Mouse (Mus musculus) CH12.LX (cell line): Measurements from ENCODE around the gene Kcnj5. TPM values are rescaled to one million over a fixed set of nuclear protein-coding genes. Genes with fewer than 3 reads are reported as not detected.

Experiments used
- DNase-seq: peaks from one replicate; pipeline ENCODE4 v3.0.0-alpha.2; 2013; ENCODE audit errors: extremely low read depth
- H3K27ac ChIP-seq: 2 replicates; pipeline ENCODE4 v1.5.1; 2012; ENCODE audit warnings: low read depth, mild to moderate bottlenecking, control low read depth, moderate library complexity; ENCODE audit not compliant: insufficient read depth
- H3K27me3 ChIP-seq: replicated peaks from 2 replicates; pipeline ENCODE3; 2012; ENCODE audit warnings: inconsistent platforms
- H3K36me3 ChIP-seq, 2 experiments: replicated peaks in 1 of 2; 2 replicates each; pipeline versions ENCODE3 to v1.6.1; 2012; ENCODE audit warnings: inconsistent platforms in 1 of 2, low read length in 1 of 2, mild to moderate bottlenecking in 1 of 2, mixed read lengths in 1 of 2, moderate library complexity in 1 of 2; ENCODE audit not compliant: control insufficient read depth in 1 of 2, insufficient read depth in 1 of 2
- H3K4me1 ChIP-seq, 2 experiments: 2 replicates each; pipeline ENCODE4 v1.6.1; 2012; ENCODE audit warnings: inconsistent platforms in 1 of 2, moderate library complexity in 1 of 2; ENCODE audit not compliant: insufficient read depth in 2 of 2, control insufficient read depth in 1 of 2
- H3K4me2 ChIP-seq: 2 replicates; pipeline ENCODE4 v1.6.1; 2012; ENCODE audit warnings: low read depth, mild to moderate bottlenecking, control low read depth; ENCODE audit not compliant: poor library complexity, insufficient read depth, severe bottlenecking
- H3K4me3 ChIP-seq, 3 experiments: fragments of 150-350 bp in 1 of 3; sonication (generic) in 1 of 3; replicated peaks in 1 of 3; 2 replicates each; pipeline versions ENCODE3 to v1.5.1; 2011 to 2012; ENCODE audit warnings: low read depth in 2 of 3, low read length in 2 of 3, mild to moderate bottlenecking in 2 of 3, moderate library complexity in 2 of 3, control low read depth in 1 of 3, improper control_type of control experiment in 1 of 3, inconsistent platforms in 1 of 3, mixed read lengths in 1 of 3; ENCODE audit not compliant: poor library complexity in 1 of 3
- H3K79me2 ChIP-seq: replicated peaks from 2 replicates; pipeline ENCODE4 v1.6.1; 2012; ENCODE audit warnings: mild to moderate bottlenecking, moderate library complexity; ENCODE audit not compliant: control insufficient read depth, poor library complexity, insufficient read depth, severe bottlenecking; ENCODE audit errors: extremely low read depth
- H3K9ac ChIP-seq: 2 replicates; pipeline ENCODE4 v1.6.1; 2012; ENCODE audit warnings: low read depth, mild to moderate bottlenecking, control low read depth, moderate library complexity; ENCODE audit not compliant: insufficient read depth
- H3K9me3 ChIP-seq: replicated peaks from 2 replicates; pipeline ENCODE3; 2012; ENCODE audit warnings: low read length, inconsistent platforms, mixed read lengths
- BHLHE40 ChIP-seq: IDR thresholded peaks from 2 replicates; pipeline ENCODE4 v1.6.1; 2011; ENCODE audit warnings: mild to moderate bottlenecking, low read depth, low read length, improper control_type of control experiment
- CHD2 ChIP-seq: IDR thresholded peaks from 2 replicates; pipeline ENCODE4 v1.6.1; 2011; ENCODE audit warnings: low read length, improper control_type of control experiment
- CTCF ChIP-seq, 2 experiments: IDR thresholded peaks in 1 of 2; conservative IDR thresholded peaks in 1 of 2; 2 replicates each; pipeline ENCODE4 v1.5.1; 2011 to 2012; ENCODE audit warnings: low read depth in 2 of 2, low read length in 2 of 2, improper control_type of control experiment in 1 of 2, inconsistent platforms in 1 of 2, mild to moderate bottlenecking in 1 of 2, moderate library complexity in 1 of 2
- E2F4 ChIP-seq: IDR thresholded peaks from 2 replicates; pipeline ENCODE4 v1.6.1; 2011; ENCODE audit warnings: low read depth, low read length, improper control_type of control experiment; ENCODE audit not compliant: insufficient replicate concordance
- GABPA ChIP-seq: IDR thresholded peaks from 2 replicates; pipeline ENCODE4 v1.6.1; 2012; ENCODE audit warnings: low read depth, low read length, improper control_type of control experiment, inconsistent platforms; ENCODE audit not compliant: insufficient replicate concordance
- IRF4 ChIP-seq: IDR thresholded peaks from 2 replicates; pipeline ENCODE4 v1.6.1; 2014; ENCODE audit warnings: low read depth, mild to moderate bottlenecking, inconsistent platforms, low read length, improper control_type of control experiment
- JUN ChIP-seq: IDR thresholded peaks from 2 replicates; pipeline ENCODE4 v1.6.1; 2011; ENCODE audit warnings: low read depth, mild to moderate bottlenecking, low read length, improper control_type of control experiment, moderate library complexity; ENCODE audit not compliant: insufficient read depth
- JUND ChIP-seq: conservative IDR thresholded peaks from 2 replicates; pipeline ENCODE4 v1.6.1; 2011; ENCODE audit warnings: low read depth, low read length, improper control_type of control experiment
- KAT2A ChIP-seq: IDR thresholded peaks from 2 replicates; pipeline ENCODE4 v1.6.1; 2012; ENCODE audit warnings: low read length, improper control_type of control experiment, inconsistent platforms; ENCODE audit not compliant: insufficient replicate concordance
- MAX ChIP-seq: IDR thresholded peaks from 2 replicates; pipeline ENCODE4 v1.6.1; 2011; ENCODE audit warnings: low read length, improper control_type of control experiment
- MAZ ChIP-seq: IDR thresholded peaks from 2 replicates; pipeline ENCODE4 v1.6.1; 2012; ENCODE audit warnings: low read depth, mild to moderate bottlenecking, inconsistent platforms, low read length, improper control_type of control experiment, moderate library complexity
- MXI1 ChIP-seq: IDR thresholded peaks from 2 replicates; pipeline ENCODE4 v1.6.1; 2011; ENCODE audit warnings: mild to moderate bottlenecking, low read depth, low read length, improper control_type of control experiment
- MYC ChIP-seq: IDR thresholded peaks from 2 replicates; pipeline ENCODE4 v1.6.1; 2011; ENCODE audit warnings: low read depth, mild to moderate bottlenecking, improper control_type of control experiment, low read length
- NELFE ChIP-seq: IDR thresholded peaks from 2 replicates; pipeline ENCODE4 v1.6.1; 2011; ENCODE audit warnings: low read depth, low read length, improper control_type of control experiment
- PAX5 ChIP-seq: IDR thresholded peaks from 2 replicates; pipeline ENCODE4 v1.6.1; 2012; ENCODE audit warnings: low read length, inconsistent platforms, mixed read lengths
- POLR2A ChIP-seq: IDR thresholded peaks from 2 replicates; pipeline ENCODE4 v1.6.1; 2011; ENCODE audit warnings: low read depth, mild to moderate bottlenecking, improper control_type of control experiment, low read length
- POLR2AphosphoS2 ChIP-seq: IDR thresholded peaks from 2 replicates; pipeline ENCODE4 v1.6.1; 2011; ENCODE audit warnings: low read depth, low read length, improper control_type of control experiment
- RAD21 ChIP-seq: IDR thresholded peaks from 2 replicates; pipeline ENCODE4 v1.6.1; 2011; ENCODE audit warnings: low read depth, mild to moderate bottlenecking, low read length, improper control_type of control experiment, moderate library complexity
- RCOR1 ChIP-seq: conservative IDR thresholded peaks from 2 replicates; pipeline ENCODE4 v1.6.1; 2012; ENCODE audit warnings: low read depth, mild to moderate bottlenecking, inconsistent platforms, low read length, improper control_type of control experiment
- SIN3A ChIP-seq: IDR thresholded peaks from 2 replicates; pipeline ENCODE4 v1.6.1; 2012; ENCODE audit warnings: low read length, improper control_type of control experiment, inconsistent platforms
- SMC3 ChIP-seq: IDR thresholded peaks from 2 replicates; pipeline ENCODE4 v1.6.1; 2011; ENCODE audit warnings: low read depth, low read length, improper control_type of control experiment
- TBP ChIP-seq: conservative IDR thresholded peaks from 2 replicates; pipeline ENCODE4 v1.6.1; 2011; ENCODE audit warnings: low read depth, low read length, improper control_type of control experiment
- TCF12 ChIP-seq: IDR thresholded peaks from 2 replicates; pipeline ENCODE4 v1.6.1; 2014; ENCODE audit warnings: low read depth, mild to moderate bottlenecking, inconsistent platforms, low read length, improper control_type of control experiment
- UBTF ChIP-seq: IDR thresholded peaks from 2 replicates; pipeline ENCODE4 v1.6.1; 2012; ENCODE audit warnings: low read depth, mild to moderate bottlenecking, inconsistent platforms, low read length, improper control_type of control experiment, moderate library complexity
- USF1 ChIP-seq: IDR thresholded peaks from 2 replicates; pipeline ENCODE4 v1.6.1; 2014; ENCODE audit warnings: low read depth, mild to moderate bottlenecking, inconsistent platforms, low read length, improper control_type of control experiment
- USF2 ChIP-seq: conservative IDR thresholded peaks from 2 replicates; pipeline ENCODE4 v1.6.1; 2011; ENCODE audit warnings: low read depth, low read length, improper control_type of control experiment
- ZMIZ1 ChIP-seq: IDR thresholded peaks from 2 replicates; pipeline ENCODE4 v1.6.1; 2012; ENCODE audit warnings: low read depth, mild to moderate bottlenecking, inconsistent platforms, low read length, improper control_type of control experiment
- ZNF384 ChIP-seq: IDR thresholded peaks from 2 replicates; pipeline ENCODE4 v1.6.1; 2012; ENCODE audit warnings: low read depth, low read length, improper control_type of control experiment, inconsistent platforms
- dilution Hi-C: fragments of 300-500 bp; cut with MboI; formaldehyde crosslinking; loops from 2 replicates; pipeline ENCODE4 v1.14.3; 2020; ENCODE audit warnings: low sequenced_read_pairs; ENCODE audit not compliant: extremely low pct_unique_long_range_greater_than_20kb, extremely low pct_ligation_motif_present
- in situ Hi-C: fragments of 300-500 bp; cut with MboI; formaldehyde crosslinking; loops from 3 replicates; pipeline ENCODE4 v1.14.3; 2019; ENCODE audit warnings: low sequenced_read_pairs, low pct_ligation_motif_present, low pct_unique_long_range_greater_than_20kb, mixed read lengths
- polyA plus RNA-seq: library from polyadenylated mRNA; unstranded; fragments of >175 nt; gene quantifications from 2 replicates; pipeline ENCODE4 v1.2.1, GENCODE M21; 2012; ENCODE audit warnings: low read depth; ENCODE audit not compliant: insufficient read length
- total RNA-seq, 2 experiments: library from RNA; depleted of rRNA; stranded (reverse); fragments of 300-350 nt in 1 of 2; fragments of >200 nt in 1 of 2; gene quantifications; 2 replicates each; pipeline ENCODE4 v1.2.3; 2012 to 2014

The Kcnj5 gene
- total and polyA plus RNA-seq, 3 experiments = not detected

DNA sequence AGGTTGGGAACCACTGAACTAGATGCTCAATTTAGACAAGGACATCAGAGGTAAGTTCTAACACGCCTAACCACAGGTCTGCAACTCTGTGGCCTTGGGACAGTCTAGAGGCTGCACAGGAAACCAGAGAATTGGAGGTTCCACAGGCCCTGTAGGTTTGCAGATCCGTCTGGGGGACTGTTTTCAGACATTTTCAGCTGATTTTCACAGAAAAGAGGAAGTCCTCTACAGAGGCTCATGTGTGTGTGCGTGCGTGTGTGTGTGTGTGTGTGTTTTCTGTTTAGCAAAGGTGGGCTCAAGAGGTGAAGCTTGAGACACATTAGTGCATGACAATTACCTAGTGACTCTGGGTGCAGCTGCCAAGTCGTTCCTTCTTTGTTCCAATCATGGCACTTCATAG, 46.9 kb upstream of the Kcnj5 start (continued):
- TF ChIP-seq JUN = no peak
- no peak for TF ChIP-seq KAT2A
- TF ChIP-seq JUND = no peak
- TF ChIP-seq NELFE = no peak
- TF ChIP-seq MXI1 = no peak

DNA sequence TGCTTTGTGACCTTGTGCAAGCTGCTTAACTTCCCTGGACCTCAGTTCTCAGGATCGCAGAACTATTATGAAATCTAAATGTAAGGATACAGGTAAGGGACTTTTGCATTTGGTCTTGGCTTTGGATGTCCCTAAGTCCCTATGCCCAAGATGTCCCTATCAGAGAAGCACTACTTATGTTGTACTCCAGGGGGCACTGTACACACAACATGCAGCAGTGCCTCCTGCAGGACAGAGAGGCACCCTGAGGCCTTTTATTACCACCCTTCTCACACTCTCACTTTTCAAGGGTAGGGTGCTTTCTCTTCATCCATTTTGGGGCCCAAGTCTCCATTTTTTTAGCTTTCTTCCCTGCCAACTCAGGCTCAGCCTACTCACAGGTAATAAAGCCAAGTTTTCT, 44.0 kb upstream of the Kcnj5 start:
- Histone ChIP-seq H3K4me1 (peaks cover 16 to 36% of the 10 kb centered on the region in 2 experiments), H3K27ac (no peak overlapping the region), H3K36me3 (no peaks in the 10 kb centered on the region), H3K4me2 (no peak overlapping the region), H3K27me3 (no peaks in the 10 kb centered on the region), H3K9ac (no peak overlapping the region), H3K4me3 (no peak overlapping the region), H3K79me2 (no peaks in the 10 kb centered on the region), H3K9me3 (no peaks in the 10 kb centered on the region)
- dilution Hi-C loops (no loop called here), in situ Hi-C loops (no loop called here)
- TF ChIP-seq MAZ (no peak), ZMIZ1 (no peak), RAD21 (peak; percentile 60), E2F4 (no peak), CTCF (conservative IDR thresholded peaks at IDR 0.05 in 1 of 2, IDR thresholded peaks at IDR 0.05 in 1 of 2; ENCODE audit: low read depth in 2 of 2, low read length in 2 of 2) (peak; percentile 77 to 100), ZNF384 (no peak), SMC3 (peak; percentile 82), IRF4 (peak; percentile 40; the same call in 1 of the 2 replicates), KAT2A (no peak), MYC (no peak), MXI1 (no peak), NELFE (peak; percentile 85; the same call in 1 of the 2 replicates), RCOR1 (no peak), POLR2A (no peak), SIN3A (no peak), USF1 (no peak), TCF12 (0 out of 2 replicates have a peak, but pooled peaks have one; percentile 37), JUND (0 out of 2 replicates have a peak, but pooled peaks have one; percentile 23), MAX (no peak), CHD2 (no peak)
- DNase-seq = peak; percentile 73

DNA sequence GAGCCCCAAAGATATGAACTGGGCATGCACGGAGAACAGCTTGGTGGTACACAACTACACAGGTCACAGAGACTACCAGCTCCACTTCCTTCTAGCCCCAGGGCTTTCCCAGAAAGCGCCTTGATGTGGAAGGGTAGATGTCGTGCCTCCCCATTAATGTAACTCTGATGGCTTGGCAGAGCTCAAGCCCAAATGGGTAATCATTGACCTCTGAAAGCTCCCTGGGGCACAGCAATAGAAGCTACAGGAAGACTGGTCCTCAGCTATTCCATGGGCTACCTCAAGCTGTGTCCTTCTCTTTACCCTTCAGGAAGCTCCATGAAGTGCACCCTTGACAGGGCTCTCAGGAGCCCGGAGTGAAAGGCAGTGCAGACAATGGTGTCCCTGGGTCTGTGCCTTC, 40.8 kb upstream of the Kcnj5 start:
- Histone ChIP-seq H3K4me3 (no peak overlapping the region), H3K27ac (no peak overlapping the region), H3K27me3 (no peaks in the 10 kb centered on the region), H3K9ac (no peak overlapping the region), H3K36me3 (no peaks in the 10 kb centered on the region), H3K9me3 (no peaks in the 10 kb centered on the region), H3K4me2 (no peak overlapping the region), H3K4me1 (peaks cover 0 to 4% of the 10 kb centered on the region in 2 experiments; a peak in 1 of 4 replicates), H3K79me2 (no peaks in the 10 kb centered on the region)
- no peak for DNase-seq
- TF ChIP-seq RAD21 (no peak), POLR2AphosphoS2 (no peak), BHLHE40 (no peak), UBTF (no peak), PAX5 (no peak), IRF4 (no peak), SIN3A (no peak), TCF12 (no peak), MAX (no peak), USF2 (no peak), TBP (no peak), ZNF384 (no peak), GABPA (no peak), RCOR1 (no peak), MXI1 (no peak), JUN (no peak)
- dilution Hi-C loops = no loop called here
- in situ Hi-C loops = no loop called here
